In the genomic region with DNA sequence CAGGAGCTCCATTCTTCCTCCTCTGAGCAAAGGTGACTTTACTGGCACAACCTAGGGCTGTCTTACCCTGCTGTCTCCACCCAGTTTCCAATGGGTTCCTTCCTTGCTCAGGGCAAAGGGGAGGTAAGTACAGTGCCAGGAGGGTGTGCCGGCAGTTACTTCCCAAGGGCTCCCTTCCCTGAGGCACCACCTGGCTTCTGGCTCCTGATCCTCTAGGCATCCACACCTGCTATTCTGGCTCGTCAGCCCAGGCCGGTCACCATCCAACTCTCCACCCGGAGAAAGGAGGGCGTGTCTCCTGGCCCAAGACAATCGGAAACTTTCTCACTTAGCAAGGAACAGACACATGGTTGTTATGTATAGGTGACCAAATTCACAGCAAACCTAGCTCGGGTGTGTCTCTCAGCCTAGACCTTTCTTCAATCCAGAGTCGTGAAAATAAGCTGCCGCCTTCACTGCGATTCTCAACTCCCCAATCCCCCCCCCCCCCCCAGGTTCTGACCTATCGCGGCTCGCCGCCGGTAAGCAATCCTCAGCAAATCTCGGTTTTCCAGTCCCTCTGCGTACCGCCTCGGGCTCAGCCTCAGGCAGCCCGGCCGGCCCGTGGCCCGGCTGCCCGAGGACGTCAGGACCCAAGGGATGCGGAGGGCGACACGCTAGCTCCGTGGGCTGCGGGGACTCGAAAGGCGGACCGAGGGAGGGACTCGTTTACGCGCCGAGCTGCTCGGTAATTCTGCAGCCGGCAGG, we compare ENCODE assay signal across 7 mouse cellular contexts. TPM values are rescaled to one million over a fixed set of nuclear protein-coding genes. Genes with fewer than 3 reads are reported as not detected.
DNase-seq lines count a peak whose midpoint lies in the region; ATAC-seq and TF ChIP-seq lines count a peak whose summit lies in the region.

No protein-coding gene starts in this region.

- peaks cover 20% of the 10 kb centered on the region for H3K36me3 ChIP-seq in C2C12 (ENCODE audit: control insufficient read depth, insufficient read depth)
- no peaks in the 10 kb centered on the region for H3K36me3 ChIP-seq in ES-Bruce4 (ENCODE audit: control insufficient read depth, insufficient read depth, low read length, poor library complexity, severe bottlenecking)
- no peaks in the 10 kb centered on the region for H3K36me3 ChIP-seq in forebrain, embryonic 13.5 days (ENCODE audit: poor library complexity, severe bottlenecking)
- no peaks in the 10 kb centered on the region for H3K36me3 ChIP-seq in intestine, embryonic 16.5 days (ENCODE audit: control insufficient read depth, insufficient read depth, low read length)

- H3K4me1 ChIP-seq in ES-Bruce4 (ENCODE audit: control insufficient read depth, insufficient read depth, low read length): peaks cover 20% of the 10 kb centered on the region
- H3K4me1 ChIP-seq in forebrain, embryonic 13.5 days: peaks cover 88% of the 10 kb centered on the region
- H3K4me1 ChIP-seq in intestine, embryonic 16.5 days (ENCODE audit: control insufficient read depth, insufficient read depth, low read length): peaks cover 92% of the 10 kb centered on the region
- peaks cover 75% of the 10 kb centered on the region for H3K4me1 ChIP-seq in lung, adult 2 months (ENCODE audit: control insufficient read depth, insufficient read depth, low read length)

- peak overlapping the region; percentile 87 for H3K9ac ChIP-seq in ES-Bruce4 (ENCODE audit: low read depth, poor library complexity, severe bottlenecking)
- peak overlapping the region; percentile 88 for H3K9ac ChIP-seq in forebrain, embryonic 13.5 days
- H3K9ac ChIP-seq in intestine, embryonic 16.5 days (ENCODE audit: low read depth, low read length): peak overlapping the region; percentile 95

- H3K79me3 ChIP-seq in C2C12 (ENCODE audit: low read depth): peaks cover 93% of the 10 kb centered on the region

- peak overlapping the region; percentile 83 for H3ac ChIP-seq in C2C12 (ENCODE audit: control insufficient read depth, insufficient read length, low read depth)

- TF ChIP-seq EP300 in ES-Bruce4 (IDR thresholded peaks at IDR 0.05; ENCODE audit: insufficient read depth, low read depth, low read length): 0 out of 2 replicates have a peak, but pooled peaks have one; percentile 33

- H3K79me2 ChIP-seq in C2C12 (ENCODE audit: control insufficient read depth, insufficient read depth): peaks cover 100% of the 10 kb centered on the region

- DNase-seq in lung, adult 2 months: no peak
- no peak for DNase-seq in right cerebral cortex, adult 18-20 months
- no peak for DNase-seq in ovary, postnatal 10 days (ENCODE audit: low spot score)

- no peaks in the 10 kb centered on the region for H3K9me3 ChIP-seq in ES-Bruce4 (replicated peaks; ENCODE audit: control insufficient read depth, insufficient read depth, low read length, poor library complexity, severe bottlenecking)
- H3K9me3 ChIP-seq in forebrain, embryonic 13.5 days (replicated peaks): no peaks in the 10 kb centered on the region
- H3K9me3 ChIP-seq in intestine, embryonic 16.5 days (ENCODE audit: control insufficient read depth, low read length): no peaks in the 10 kb centered on the region

- 1% methylated on average over 39 of the region's 39 CpGs for WGBS in forebrain, embryonic 13.5 days
- under 1% methylated on average over 39 of the region's 39 CpGs for WGBS in intestine, embryonic 16.5 days
- WGBS in lung, adult 2 months: under 1% methylated on average over 39 of the region's 39 CpGs

- TF ChIP-seq CTCF in C2C12 (IDR thresholded peaks at IDR 0.05; ENCODE audit: control insufficient read depth, insufficient read depth, insufficient read length) (no peak), ES-Bruce4 (IDR thresholded peaks at IDR 0.05; ENCODE audit: low read depth, low read length) (no peak)
- TF ChIP-seq CTCF in lung, adult 2 months (IDR thresholded peaks at IDR 0.05; ENCODE audit: insufficient read depth, low read length): no peak

- H3K4me3 ChIP-seq in C2C12 (ENCODE audit: insufficient read depth, poor library complexity, severe bottlenecking): peak overlapping the region; percentile 73
- H3K4me3 ChIP-seq in ES-Bruce4 (ENCODE audit: low read depth, low read length): peak overlapping the region; percentile 83
- H3K4me3 ChIP-seq in forebrain, embryonic 13.5 days: peak overlapping the region; percentile 75
- H3K4me3 ChIP-seq in intestine, embryonic 16.5 days (ENCODE audit: low read length): peak overlapping the region; percentile 85
- H3K4me3 ChIP-seq in lung, adult 2 months (replicated peaks; ENCODE audit: extremely low read depth, low read depth, low read length): peak overlapping the region; percentile 78

- no peak for TF ChIP-seq POLR2A in ES-Bruce4 (IDR thresholded peaks at IDR 0.05; ENCODE audit: insufficient read depth, low read length)
- no peak for TF ChIP-seq POLR2A in lung, adult 2 months (IDR thresholded peaks at IDR 0.05; ENCODE audit: borderline replicate concordance, extremely low read depth, low read depth, low read length)

- no peak overlapping the region for H3K27ac ChIP-seq in ES-Bruce4 (ENCODE audit: insufficient read depth, low read length)
- H3K27ac ChIP-seq in forebrain, embryonic 13.5 days: peak overlapping the region; percentile 68; the same call in 1 of the 2 replicates
- H3K27ac ChIP-seq in intestine, embryonic 16.5 days (ENCODE audit: low read length): peak overlapping the region; percentile 95

- peak; percentile 42 for ATAC-seq in forebrain, embryonic 13.5 days
- peak; percentile 62 for ATAC-seq in intestine, embryonic 16.5 days

- H3K4me2 ChIP-seq in forebrain, embryonic 13.5 days: peak overlapping the region; percentile 75
- peak overlapping the region; percentile 67 for H3K4me2 ChIP-seq in intestine, embryonic 16.5 days (ENCODE audit: low read depth, low read length)

- H3K27me3 ChIP-seq in C2C12 (ENCODE audit: control insufficient read depth, insufficient read depth, insufficient read length) (no peaks in the 10 kb centered on the region), ES-Bruce4 (ENCODE audit: control insufficient read depth, insufficient read depth, low read length, poor library complexity, severe bottlenecking) (no peaks in the 10 kb centered on the region)
- no peaks in the 10 kb centered on the region for H3K27me3 ChIP-seq in forebrain, embryonic 13.5 days
- H3K27me3 ChIP-seq in intestine, embryonic 16.5 days (replicated peaks; ENCODE audit: control insufficient read depth, insufficient read depth, low read length): no peaks in the 10 kb centered on the region

TF ChIP-seq in C2C12, 6 proteins besides CTCF, POLR2A, EP300 and RAD21:
- TF ChIP-seq CEBPB (IDR thresholded peaks at IDR 0.05; ENCODE audit: low read depth) (no peak), MAX (IDR thresholded peaks at IDR 0.05) (no peak), MYOD1 (IDR thresholded peaks at IDR 0.05; ENCODE audit: control insufficient read depth, insufficient read length, low read depth) (no peak), USF1 (IDR thresholded peaks at IDR 0.05; ENCODE audit: low read depth) (no peak), FOSL1 (IDR thresholded peaks at IDR 0.05; ENCODE audit: insufficient read depth, low read length, poor library complexity, severe bottlenecking) (no peak), MYOG (IDR thresholded peaks at IDR 0.05; ENCODE audit: control insufficient read depth, extremely low read depth, insufficient read length) (no peak)

RNA-seq across cellular contexts. Expression of gene Bcar1, which starts 12.2 kb away (rescaled TPM):
- 136 TPM for polyA plus RNA-seq in C2C12 (2012; fragmentation: generic; extraction: Trizol)
- polyA plus RNA-seq in ES-Bruce4 (2011; ENCODE audit: insufficient read depth, insufficient read length, low read depth, missing spikeins): 59.8 and 64.6 TPM in 2 replicates
- 49.9 and 50.0 TPM in 2 replicates for polyA plus RNA-seq in forebrain, embryonic 13.5 days (2015; fragmentation: Nextera tagmentation; extraction: Ambion mirVana)
- polyA plus RNA-seq in intestine, embryonic 16.5 days (2015; fragmentation: Nextera tagmentation; extraction: Ambion mirVana): 44.6 and 48.5 TPM in 2 replicates
- polyA plus RNA-seq in lung, adult 2 months (2012; rRNA removed): 81.4 and 87.7 TPM in 2 replicates

RNA-seq across cellular contexts. Expression of gene Ctrb1, which starts 40.6 kb away (rescaled TPM):
- polyA plus RNA-seq in C2C12 (2012; fragmentation: generic; extraction: Trizol) (1.5 TPM), ES-Bruce4 (2011; ENCODE audit: insufficient read depth, insufficient read length, low read depth, missing spikeins) (not detected in 2 replicates)
- 1.7 TPM in 1 of 2 replicates, not detected in the other for polyA plus RNA-seq in forebrain, embryonic 13.5 days (2015; fragmentation: Nextera tagmentation; extraction: Ambion mirVana)
- polyA plus RNA-seq in intestine, embryonic 16.5 days (2015; fragmentation: Nextera tagmentation; extraction: Ambion mirVana): 1,904 and 2,500 TPM in 2 replicates
- polyA plus RNA-seq in lung, adult 2 months (2012; rRNA removed): 1.5 and 59.1 TPM in 2 replicates

Comparison
In these comparisons a context has a peak if more than half of its experiments do, and no peak if none do; other contexts are left out.
1. RNA of gene Ctrb1, which starts 40.6 kb away (polyA plus RNA-seq): 1,904 to 2,500 TPM in intestine, embryonic 16.5 days; 1.7 TPM in forebrain, embryonic 13.5 days, 1.5 to 59.1 TPM in lung, adult 2 months, 1.5 TPM in C2C12 (single experiment) and not detected in ES-Bruce4; every median in the first group is over 10 times any median in the second.
2. Peak in every context shown above with its lines, with median percentiles within 50 percentile points of each other: H3K4me3 ChIP-seq and H3K9ac ChIP-seq.